Mouse (Mus musculus) MEL (cell line): ENCODE results near the gene Ctdnep1.

Source experiments
- EP300 ChIP-seq, 2 experiments: IDR thresholded peaks; 2 replicates each; pipeline ENCODE4 v1.6.1; 2011; ENCODE audit warnings: improper control_type of control experiment in 2 of 2, low read length in 2 of 2, low read depth in 1 of 2, mild to moderate bottlenecking in 1 of 2
- RAD21 ChIP-seq: IDR thresholded peaks from 2 replicates; pipeline ENCODE4 v1.6.1; 2011; ENCODE audit warnings: mild to moderate bottlenecking, low read depth, low read length, improper control_type of control experiment
- TBP ChIP-seq: IDR thresholded peaks from 2 replicates; pipeline ENCODE4 v1.8.0; 2011; ENCODE audit warnings: low read depth, low read length, improper control_type of control experiment

DNA sequence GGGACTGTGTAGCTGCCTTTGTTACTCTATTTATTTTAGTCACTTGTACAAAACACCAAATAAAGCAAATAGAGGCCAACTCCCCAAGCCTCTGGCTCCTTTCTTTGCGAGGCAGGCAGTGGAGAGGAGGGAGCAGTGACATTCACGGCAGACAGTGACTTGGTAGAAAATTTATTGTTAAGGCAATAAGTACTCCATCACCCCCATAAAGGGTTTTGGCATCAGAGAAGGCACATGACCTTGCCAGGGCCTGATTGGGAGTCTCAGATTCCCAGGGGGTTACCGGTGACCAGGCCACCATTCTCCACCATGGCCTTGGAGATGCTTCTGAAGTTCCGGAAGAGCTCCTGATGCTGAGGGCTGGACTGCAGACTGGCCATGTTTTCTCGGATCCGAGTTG lies 29.1 kb downstream of the Ctdnep1 start:
- TF ChIP-seq EP300 (IDR thresholded peaks at IDR 0.05; ENCODE audit: low read depth in 1 of 2, low read length in 2 of 2) (no peak), RAD21 (no peak), TBP (no peak)
